Mouse (Mus musculus) left cerebral cortex, adult 2 months (tissue): Measurements from ENCODE around the gene Rab4a. TPM values are rescaled to one million over a fixed set of nuclear protein-coding genes. Genes with fewer than 3 reads are reported as not detected.
A peak's percentile ranks its signal among the peaks of the same experiment; 100 is the strongest.

Source experiments
- DNase-seq, 2 experiments: peaks; one replicate each; pipeline ENCODE4 v3.0.0; 2021 to 2022; ENCODE audit warnings: low spot score in 2 of 2, mixed read lengths in 1 of 2; ENCODE audit errors: extremely low spot score in 1 of 2
- H3K27ac ChIP-seq: fragments of 200-600 bp; 2 replicates; pipeline ENCODE4 v1.8.1; 2022
- H3K4me3 ChIP-seq: fragments of 200-600 bp; 2 replicates; pipeline ENCODE4 v1.8.1; 2022
- CTCF ChIP-seq: fragments of 200-600 bp; IDR thresholded peaks from 2 replicates; pipeline ENCODE4 v1.8.1; 2022; ENCODE audit warnings: antibody characterized with exemption, mild to moderate bottlenecking, moderate library complexity
- intact Hi-C: fragments of 180-260 bp; cut with DNase I; formaldehyde crosslinking; loops from one replicate; pipeline ENCODE4 v1.15.1; 2025
- total RNA-seq, 2 experiments: library from RNA; stranded (reverse); gene quantifications; 2 replicates each; pipeline ENCODE4 v1.2.3; 2021

Rab4a gene
- total RNA-seq, 2 experiments from 2014 or later = 39.8 to 48.9 TPM

GRCm38 (mm10) chr8:123882412-123882811, 76.6 kb downstream of the Rab4a start:
- TF ChIP-seq CTCF = no peak
- Histone ChIP-seq H3K4me3 (no peak overlapping the region), H3K27ac (peak overlapping the region; percentile 98)
- intact Hi-C loops = loop anchor here (10.0 kb wide), 1 partner anchor 158 kb away; no protein-coding TSS in a partner anchor
- DNase-seq = no peak

- Histone ChIP-seq H3K27ac (peak overlapping the region; percentile 98), H3K4me3 (no peak overlapping the region)
- intact Hi-C loops = loop anchor here (10.0 kb wide), 1 partner anchor 158 kb away; no protein-coding TSS in a partner anchor
- DNase-seq = no peak
- TF ChIP-seq CTCF = no peak
Observed at GRCm38 (mm10) chr8:123883094-123883493, 77.3 kb downstream of the Rab4a start.

Other genes with a start within 250 kb of the Rab4a start
- gene Rhou, start 152.1 kb upstream of the Rab4a start, total RNA-seq = 10 to 100 TPM; 45.9 to 46.2 TPM
- gene Ccsap, start 54.2 kb downstream of the Rab4a start, total RNA-seq = 10 to 100 TPM; 65.9 to 75.4 TPM
- gene Acta1, start 88.8 kb downstream of the Rab4a start, total RNA-seq = 10 to 100 TPM; 11.1 to 12.2 TPM
- 10 to 100 TPM; 22.6 to 25.6 TPM for gene Nup133, start 143.3 kb downstream of the Rab4a start, total RNA-seq
- gene Abcb10, start 177.1 kb downstream of the Rab4a start, total RNA-seq = 10 to 100 TPM; 16.3 to 16.5 TPM
- gene Taf5l, start 215.4 kb downstream of the Rab4a start, total RNA-seq = 10 to 100 TPM; 22.8 to 24.2 TPM
- 10 to 100 TPM; 11.4 to 13.0 TPM for gene Urb2, start 215.5 kb downstream of the Rab4a start, total RNA-seq